In the genomic region with DNA sequence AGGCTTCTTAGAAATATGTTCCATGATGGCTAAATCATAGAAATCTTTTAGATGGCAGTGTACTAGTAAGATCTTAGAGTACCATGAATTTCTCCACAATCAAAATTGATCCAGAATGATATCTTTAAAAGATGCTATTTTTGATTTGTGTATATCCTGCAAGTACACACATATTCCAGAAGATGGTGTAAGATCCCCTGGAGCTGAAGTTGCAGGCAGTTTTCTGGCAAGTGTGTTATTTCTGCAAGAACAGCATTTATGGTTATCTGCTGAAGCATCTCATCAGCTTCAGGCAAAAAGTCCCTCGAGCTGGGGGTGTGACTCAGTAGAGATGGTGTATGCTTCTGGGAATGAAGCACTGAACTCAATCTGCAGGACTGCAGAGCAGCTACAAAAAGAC, we compare ENCODE assay signal across 27 mouse cellular contexts.
DNase-seq lines count a peak whose midpoint lies in the region; ATAC-seq and TF ChIP-seq lines count a peak whose summit lies in the region.
"Had no signal": no experiment of that assay in that cellular context is flagged by ENCODE, and none has a peak within 500 bp of the region (broad histone marks: within the 10 kb centered on the region; RNA-seq: fewer than 3 reads in every experiment).

No protein-coding gene starts in this region.

- H3K36me3 ChIP-seq in forebrain, embryonic 14.5 days (ENCODE audit: control insufficient read depth, insufficient read depth, low read length), result no peaks in the 10 kb centered on the region
- no peaks in the 10 kb centered on the region for H3K36me3 ChIP-seq in forebrain, embryonic 10.5 days (replicated peaks)
- H3K36me3 ChIP-seq in hindbrain, postnatal 0 days (ENCODE audit: insufficient read depth, low read length), result no peaks in the 10 kb centered on the region
- H3K36me3 ChIP-seq in hindbrain, embryonic 10.5 days, result 0 out of 2 replicates have a peak, but pooled peaks cover 4% of the 10 kb centered on the region
- no peaks in the 10 kb centered on the region for H3K36me3 ChIP-seq in stomach, postnatal 0 days (ENCODE audit: control insufficient read depth, insufficient read depth, low read length)
- H3K36me3 ChIP-seq: embryonic facial prominence, embryonic 12.5 days; intestine, embryonic 15.5 days; midbrain, embryonic 10.5 days; neural tube, embryonic 13.5 days had no signal

- H3K4me1 ChIP-seq in forebrain, embryonic 14.5 days (ENCODE audit: control insufficient read depth, insufficient read depth, low read length), result no peaks in the 10 kb centered on the region
- H3K4me1 ChIP-seq in forebrain, embryonic 10.5 days, result no peaks in the 10 kb centered on the region
- H3K4me1 ChIP-seq in hindbrain, postnatal 0 days (ENCODE audit: insufficient read depth, low read length), result no peaks in the 10 kb centered on the region
- H3K4me1 ChIP-seq in hindbrain, embryonic 10.5 days (replicated peaks), result no peaks in the 10 kb centered on the region
- no peaks in the 10 kb centered on the region for H3K4me1 ChIP-seq in stomach, postnatal 0 days (replicated peaks; ENCODE audit: control insufficient read depth, insufficient read depth)
- H3K4me1 ChIP-seq: embryonic facial prominence, embryonic 12.5 days; heart, embryonic 13.5 days; intestine, embryonic 15.5 days had no signal

- H3K9ac ChIP-seq in forebrain, embryonic 14.5 days (ENCODE audit: low read length), result no peak overlapping the region
- H3K9ac ChIP-seq in hindbrain, postnatal 0 days (replicated peaks; ENCODE audit: low read length), result no peak overlapping the region
- no peak overlapping the region for H3K9ac ChIP-seq in stomach, postnatal 0 days (ENCODE audit: low read length)
- H3K9ac ChIP-seq: embryonic facial prominence, embryonic 12.5 days; heart, embryonic 13.5 days; intestine, embryonic 15.5 days; liver, embryonic 14.5 days; neural tube, embryonic 13.5 days had no signal

- no peaks in the 10 kb centered on the region for H3K9me3 ChIP-seq in forebrain, embryonic 14.5 days (replicated peaks; ENCODE audit: control insufficient read depth, low read length)
- H3K9me3 ChIP-seq in forebrain, embryonic 10.5 days, result no peaks in the 10 kb centered on the region; the same call in 1 of the 2 replicates
- no peaks in the 10 kb centered on the region for H3K9me3 ChIP-seq in hindbrain, postnatal 0 days (ENCODE audit: low read length)
- no peaks in the 10 kb centered on the region for H3K9me3 ChIP-seq in hindbrain, embryonic 10.5 days
- no peaks in the 10 kb centered on the region for H3K9me3 ChIP-seq in stomach, postnatal 0 days (ENCODE audit: control insufficient read depth, low read length)
- H3K9me3 ChIP-seq: embryonic facial prominence, embryonic 12.5 days; G1E; heart, embryonic 13.5 days; intestine, embryonic 15.5 days; midbrain, embryonic 10.5 days; neural tube, embryonic 13.5 days had no signal

- TF ChIP-seq CTCF in hindbrain, postnatal 0 days (IDR thresholded peaks at IDR 0.05; ENCODE audit: low read depth), result peak; percentile 41
- peak; percentile 32 for TF ChIP-seq CTCF in stomach, postnatal 0 days (IDR thresholded peaks at IDR 0.05; ENCODE audit: low read depth)

- no peak overlapping the region for H3K27ac ChIP-seq in forebrain, embryonic 14.5 days (ENCODE audit: low read depth, low read length)
- H3K27ac ChIP-seq in forebrain, embryonic 10.5 days, result no peak overlapping the region
- no peak overlapping the region for H3K27ac ChIP-seq in hindbrain, postnatal 0 days
- no peak overlapping the region for H3K27ac ChIP-seq in hindbrain, embryonic 10.5 days
- no peak overlapping the region for H3K27ac ChIP-seq in stomach, postnatal 0 days (replicated peaks)
- H3K27ac ChIP-seq: embryonic facial prominence, embryonic 12.5 days; heart, embryonic 13.5 days; intestine, embryonic 15.5 days; liver, embryonic 14.5 days; midbrain, embryonic 10.5 days; neural tube, embryonic 13.5 days had no signal

- H3K4me2 ChIP-seq in forebrain, embryonic 14.5 days (ENCODE audit: low read length), result no peak overlapping the region
- H3K4me2 ChIP-seq in hindbrain, postnatal 0 days (ENCODE audit: low read depth, low read length), result no peak overlapping the region
- H3K4me2 ChIP-seq in stomach, postnatal 0 days (replicated peaks; ENCODE audit: low read depth), result no peak overlapping the region
- H3K4me2 ChIP-seq: embryonic facial prominence, embryonic 12.5 days; heart, embryonic 13.5 days; intestine, embryonic 15.5 days; neural tube, embryonic 13.5 days had no signal

- TF ChIP-seq EP300 in stomach, postnatal 0 days (optimal IDR thresholded peaks at IDR 0.05), result no peak

- H3K27me3 ChIP-seq in forebrain, embryonic 14.5 days (replicated peaks; ENCODE audit: control insufficient read depth, insufficient read depth, low read length), result no peaks in the 10 kb centered on the region
- no peaks in the 10 kb centered on the region for H3K27me3 ChIP-seq in forebrain, embryonic 10.5 days (ENCODE audit: poor library complexity, severe bottlenecking)
- no peaks in the 10 kb centered on the region for H3K27me3 ChIP-seq in hindbrain, postnatal 0 days (ENCODE audit: insufficient read depth, low read length)
- H3K27me3 ChIP-seq in hindbrain, embryonic 10.5 days (ENCODE audit: insufficient read depth, poor library complexity, severe bottlenecking), result no peaks in the 10 kb centered on the region
- H3K27me3 ChIP-seq in stomach, postnatal 0 days (ENCODE audit: control insufficient read depth, insufficient read depth, low read length), result no peaks in the 10 kb centered on the region
- H3K27me3 ChIP-seq: embryonic facial prominence, embryonic 12.5 days; heart, embryonic 13.5 days; intestine, embryonic 15.5 days; neural tube, embryonic 13.5 days had no signal

- no peak for ATAC-seq in forebrain, embryonic 14.5 days
- ATAC-seq in hindbrain, postnatal 0 days, result no peak
- no peak for ATAC-seq in stomach, postnatal 0 days (ENCODE audit: low FRiP score, low TSS enrichment)
- ATAC-seq: hindbrain, embryonic 16.5 days; intestine, embryonic 15.5 days; midbrain, embryonic 16.5 days had no signal

- DNase-seq in forebrain, embryonic 14.5 days (ENCODE audit: low spot score), result peak; percentile 22
- DNase-seq in forebrain, embryonic 10.5 days (ENCODE audit: extremely low spot score, low spot score), result no peak
- peak; percentile 15 for DNase-seq in hindbrain, postnatal 0 days (ENCODE audit: low spot score)
- no peak for DNase-seq in hindbrain, embryonic 10.5 days (ENCODE audit: low spot score)
- DNase-seq in 416B (ENCODE audit: low read depth), result peak; percentile 8
- no peak for DNase-seq in stomach, postnatal 0 days (ENCODE audit: low spot score)
- DNase-seq in lung, postnatal 10 days, result no peak
- DNase-seq: adrenal gland, postnatal 36 days; cerebellum, adult 8-10 months; embryo, embryonic 11 days; heart, postnatal 10 days; kidney, adult 2 months; kidney, postnatal 36 days; liver; lung, adult 2 months; lung, postnatal 14 days; thymus, postnatal 14 days had no signal

- 79% methylated on average over 1 of the region's 1 CpGs for WGBS in forebrain, embryonic 14.5 days
- 74% methylated on average over 1 of the region's 1 CpGs for WGBS in forebrain, embryonic 10.5 days
- 70% methylated on average over 1 of the region's 1 CpGs for WGBS in hindbrain, postnatal 0 days
- WGBS in hindbrain, embryonic 10.5 days, result 66% methylated on average over 1 of the region's 1 CpGs
- WGBS in stomach, postnatal 0 days, result 42% methylated on average over 1 of the region's 1 CpGs

- no peak overlapping the region for H3K4me3 ChIP-seq in forebrain, embryonic 14.5 days (ENCODE audit: low read depth, low read length)
- H3K4me3 ChIP-seq in forebrain, embryonic 10.5 days, result no peak overlapping the region
- no peak overlapping the region for H3K4me3 ChIP-seq in hindbrain, postnatal 0 days (ENCODE audit: low read length)
- no peak overlapping the region for H3K4me3 ChIP-seq in hindbrain, embryonic 10.5 days
- no peak overlapping the region for H3K4me3 ChIP-seq in stomach, postnatal 0 days (ENCODE audit: low read depth, low read length)
- H3K4me3 ChIP-seq: embryonic facial prominence, embryonic 12.5 days; heart, embryonic 13.5 days; intestine, embryonic 15.5 days; midbrain, embryonic 10.5 days; myocyte; neural tube, embryonic 13.5 days had no signal

Comparison
In these comparisons a context has a peak if more than half of its experiments do, and no peak if none do; other contexts are left out.
1. DNase-seq: peak in forebrain, embryonic 14.5 days (single experiment), hindbrain, postnatal 0 days (single experiment) and 416B (single experiment); none in forebrain, embryonic 10.5 days (single experiment), hindbrain, embryonic 10.5 days (single experiment), stomach, postnatal 0 days (single experiment) and lung, postnatal 10 days (single experiment).